Mouse (Mus musculus) heart, embryonic 16.5 days (tissue): ENCODE results near the gene Ppp1r1c. TPM values are rescaled to one million over a fixed set of nuclear protein-coding genes. Genes with fewer than 3 reads are reported as not detected.

Source experiments
- ATAC-seq: fragments of 200-750 bp; cut with Nextera tagmentation; replicated peaks from 2 replicates; pipeline ENCODE4 v1.8.0; 2017; ENCODE audit warnings: moderate number of reproducible peaks; ENCODE audit not compliant: insufficient read depth, low FRiP score; ENCODE audit errors: extremely low read depth
- H3K27ac ChIP-seq: fragments of 300-500 bp; sonication (generic); 2 replicates; pipeline ENCODE4 v1.5.1; 2014; ENCODE audit warnings: mild to moderate bottlenecking, low read length, control low read depth, moderate library complexity
- H3K27me3 ChIP-seq: fragments of 300-500 bp; sonication (generic); 2 replicates; pipeline ENCODE4 v1.6.1; 2014; ENCODE audit warnings: low read length, mixed read lengths; ENCODE audit not compliant: control insufficient read depth, insufficient read depth
- H3K36me3 ChIP-seq: fragments of 300-500 bp; sonication (generic); 2 replicates; pipeline ENCODE4 v1.6.1; 2014; ENCODE audit not compliant: control insufficient read depth, insufficient read depth
- H3K4me1 ChIP-seq: fragments of 300-500 bp; sonication (generic); 2 replicates; pipeline ENCODE4 v1.6.1; 2014; ENCODE audit warnings: low read length, mixed read lengths; ENCODE audit not compliant: control insufficient read depth, insufficient read depth
- H3K4me2 ChIP-seq: fragments of 300-500 bp; sonication (generic); 2 replicates; pipeline ENCODE4 v1.6.1; 2014; ENCODE audit warnings: low read depth, mild to moderate bottlenecking, control low read depth, low read length
- H3K4me3 ChIP-seq: fragments of 300-500 bp; sonication (generic); 2 replicates; pipeline ENCODE4 v1.5.1; 2014; ENCODE audit warnings: mild to moderate bottlenecking, control low read depth, low read length
- H3K9ac ChIP-seq: fragments of 300-500 bp; sonication (generic); 2 replicates; pipeline ENCODE4 v1.6.1; 2014; ENCODE audit warnings: low read length, control low read depth
- H3K9me3 ChIP-seq: fragments of 300-500 bp; sonication (generic); replicated peaks from 2 replicates; pipeline ENCODE4 v1.6.1; 2016; ENCODE audit warnings: low read length; ENCODE audit not compliant: control insufficient read depth
- WGBS: fragments of 180-500 bp; shearing (Covaris S2); extraction: QIAGEN DNeasy Blood & Tissue Kit; methylation state at CpG from one replicate; pipeline ENCODE4 v1.1.7; 2014; 5-methylcytosine and 5-hydroxymethylcytosine counted together
- polyA plus RNA-seq: library from polyadenylated mRNA; unstranded; fragments of >200 nt; fragmentation: Nextera tagmentation; extraction: Ambion mirVana; gene quantifications from 2 replicates; pipeline ENCODE4 v1.2.1, GENCODE M21; 2015

The Ppp1r1c gene
- polyA plus RNA-seq, 1 experiment from 2014 or later = not detected

DNA sequence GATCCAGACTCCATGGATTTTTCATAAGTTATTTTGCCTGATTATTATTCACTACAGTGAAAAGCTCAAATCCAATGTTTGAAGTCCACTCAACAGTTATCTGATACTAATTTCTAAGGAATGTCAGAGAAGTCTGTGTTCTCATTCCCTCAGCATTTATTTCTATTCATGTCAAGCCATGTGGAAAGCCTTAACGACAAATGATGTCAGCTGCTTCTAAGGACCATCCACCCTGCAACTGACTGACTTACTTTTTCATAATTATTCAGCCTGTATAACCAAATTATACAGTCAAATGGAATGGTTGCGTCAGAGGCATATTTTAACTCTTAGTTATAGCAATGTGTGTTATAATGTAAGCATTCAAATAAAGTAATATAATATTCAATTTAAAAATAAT lies 8.3 kb downstream of the Ppp1r1c start:
- Histone ChIP-seq H3K4me1 (peaks cover 13% of the 10 kb centered on the region), H3K4me2 (no peak overlapping the region), H3K27ac (no peak overlapping the region), H3K27me3 (no peaks in the 10 kb centered on the region), H3K9ac (no peak overlapping the region), H3K9me3 (no peaks in the 10 kb centered on the region), H3K36me3 (no peaks in the 10 kb centered on the region), H3K4me3 (no peak overlapping the region)
- WGBS = 67% methylated on average over 2 of the region's 2 CpGs
- ATAC-seq = no peak

DNA sequence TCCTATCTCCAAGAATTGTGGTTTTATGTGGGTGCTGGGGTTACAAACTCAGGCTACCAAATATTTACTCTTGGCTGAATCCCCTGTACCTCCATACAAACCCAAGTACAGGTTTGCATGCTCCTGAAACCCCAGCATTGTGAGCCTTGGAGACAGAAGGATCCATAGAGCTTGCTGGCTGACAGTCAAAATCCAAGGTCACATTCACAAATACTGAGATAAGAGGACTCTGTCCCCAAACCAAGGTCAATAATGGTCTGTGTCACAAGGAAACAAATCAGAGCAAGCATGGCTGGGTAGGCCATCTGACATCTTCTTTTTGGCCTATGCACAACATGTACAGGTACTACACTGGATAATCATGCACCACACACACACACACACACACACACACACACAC lies 10.3 kb downstream of the Ppp1r1c start:
- Histone ChIP-seq H3K27me3 (no peaks in the 10 kb centered on the region), H3K9ac (no peak overlapping the region), H3K4me1 (peaks cover 10% of the 10 kb centered on the region), H3K27ac (no peak overlapping the region), H3K4me2 (no peak overlapping the region), H3K36me3 (no peaks in the 10 kb centered on the region), H3K4me3 (no peak overlapping the region), H3K9me3 (no peaks in the 10 kb centered on the region)
- ATAC-seq = no peak

DNA sequence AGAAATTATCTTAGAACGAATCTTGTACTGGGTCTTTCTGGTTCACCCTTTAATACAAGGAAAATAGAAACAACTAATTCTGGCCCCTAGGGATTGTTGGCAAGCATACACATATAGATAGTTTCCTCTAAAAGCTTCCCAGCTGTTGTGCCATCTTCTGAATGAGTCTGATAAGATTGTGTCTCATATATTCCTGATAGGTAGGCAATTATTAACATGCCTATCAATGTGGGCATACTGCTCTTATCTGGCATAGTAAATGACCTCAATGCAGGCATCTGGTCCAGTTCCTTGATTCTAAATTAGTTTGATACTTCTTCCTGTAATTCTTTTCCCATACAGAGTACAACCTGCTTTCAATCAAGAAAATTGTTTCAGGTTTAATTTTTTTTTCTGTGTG lies 14.8 kb downstream of the Ppp1r1c start:
- no peaks in the 10 kb centered on the region for H3K4me1 ChIP-seq

DNA sequence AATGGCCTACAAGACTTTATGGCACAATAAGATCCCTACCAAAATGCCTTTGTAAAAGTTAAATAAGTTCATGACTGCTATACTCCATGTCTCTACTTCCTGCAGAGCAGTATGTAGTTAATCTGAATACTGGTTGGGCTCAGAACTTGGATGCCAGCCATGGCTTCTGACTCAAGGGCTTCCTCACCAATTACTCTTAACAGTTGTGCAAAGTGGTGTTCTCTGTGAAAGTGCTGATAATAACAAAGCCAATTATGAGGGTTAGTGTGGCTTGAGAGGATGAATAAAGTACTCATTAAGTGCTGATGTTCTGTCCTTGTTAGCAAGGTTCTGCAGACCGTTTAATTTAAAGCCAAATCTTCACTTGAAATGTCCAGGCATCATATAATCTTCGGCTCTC lies 31.4 kb downstream of the Ppp1r1c start:
- no peaks in the 10 kb centered on the region for H3K4me1 ChIP-seq
- peaks cover 47% of the 10 kb centered on the region for H3K27me3 ChIP-seq
- H3K4me2 ChIP-seq = no peak overlapping the region
- no peak overlapping the region for H3K9ac ChIP-seq
- peaks cover 25% of the 10 kb centered on the region for H3K9me3 ChIP-seq
- peak; percentile 49; the same call in 1 of the 2 replicates for ATAC-seq
- no peak overlapping the region for H3K4me3 ChIP-seq
- H3K36me3 ChIP-seq = no peaks in the 10 kb centered on the region
- no peak overlapping the region for H3K27ac ChIP-seq
- WGBS = 36% methylated on average over 2 of the region's 2 CpGs

More for the DNA sequence above, 14.8 kb downstream of the Ppp1r1c start:
- H3K9me3 ChIP-seq = no peaks in the 10 kb centered on the region
- no peak for ATAC-seq
- no peak overlapping the region for H3K4me3 ChIP-seq
- 0 out of 2 replicates have a peak, but pooled peaks cover 2% of the 10 kb centered on the region for H3K27me3 ChIP-seq
- 72% methylated on average over 1 of the region's 1 CpGs for WGBS
- no peaks in the 10 kb centered on the region for H3K36me3 ChIP-seq
- no peak overlapping the region for H3K27ac ChIP-seq
- H3K9ac ChIP-seq = no peak overlapping the region
- H3K4me2 ChIP-seq = no peak overlapping the region

DNA sequence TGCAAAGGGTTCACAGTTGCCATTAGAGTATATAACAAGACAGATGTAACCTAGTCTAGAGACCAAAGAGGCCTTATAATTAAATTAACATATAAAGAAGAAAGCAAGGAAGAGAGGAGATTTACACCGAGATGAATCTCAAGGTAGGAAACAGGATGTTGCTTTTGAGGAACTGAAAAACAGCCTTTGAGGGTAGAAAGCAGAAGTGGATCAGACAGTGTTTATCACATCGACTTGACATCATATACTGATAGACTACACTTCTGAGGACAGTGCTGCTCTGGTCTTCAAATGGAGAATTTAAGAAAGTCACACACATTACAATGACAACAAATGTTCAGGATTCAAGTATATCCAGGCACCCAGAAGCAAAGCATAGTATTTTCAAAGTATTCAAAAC lies 34.4 kb downstream of the Ppp1r1c start:
- Histone ChIP-seq H3K4me3 (no peak overlapping the region), H3K4me2 (no peak overlapping the region), H3K27ac (no peak overlapping the region), H3K4me1 (no peaks in the 10 kb centered on the region), H3K9me3 (peaks cover 20% of the 10 kb centered on the region), H3K27me3 (peaks cover 59% of the 10 kb centered on the region), H3K9ac (no peak overlapping the region), H3K36me3 (no peaks in the 10 kb centered on the region)
- WGBS = 57% methylated on average over 2 of the region's 2 CpGs
- no peak for ATAC-seq

DNA sequence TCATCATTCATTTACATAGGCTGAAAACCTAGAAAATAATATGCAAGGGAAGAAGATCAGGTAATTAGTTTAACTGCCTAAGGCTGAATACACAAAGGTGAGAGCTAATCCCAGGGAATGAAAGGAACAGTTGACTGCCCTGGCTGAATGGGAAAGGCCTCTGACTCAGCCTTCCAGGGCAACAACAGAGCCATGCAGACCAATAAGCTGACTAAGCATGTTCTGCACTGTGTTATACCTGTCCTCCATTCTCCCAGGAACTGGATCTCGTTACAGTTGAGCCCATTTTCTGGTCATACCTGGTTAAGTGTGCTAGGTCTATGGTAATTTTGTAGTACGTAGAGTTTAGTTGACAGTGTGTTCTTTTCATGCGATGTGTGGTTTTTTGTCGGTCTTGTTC lies 36.6 kb downstream of the Ppp1r1c start:
- 80% methylated on average over 4 of the region's 4 CpGs for WGBS
- H3K27ac ChIP-seq = no peak overlapping the region
- H3K4me3 ChIP-seq = no peak overlapping the region
- H3K9ac ChIP-seq = no peak overlapping the region
- no peak overlapping the region for H3K4me2 ChIP-seq
- H3K36me3 ChIP-seq = no peaks in the 10 kb centered on the region
- no peak for ATAC-seq
- peaks cover 8% of the 10 kb centered on the region for H3K9me3 ChIP-seq
- no peaks in the 10 kb centered on the region for H3K4me1 ChIP-seq
- H3K27me3 ChIP-seq = peaks cover 65% of the 10 kb centered on the region

DNA sequence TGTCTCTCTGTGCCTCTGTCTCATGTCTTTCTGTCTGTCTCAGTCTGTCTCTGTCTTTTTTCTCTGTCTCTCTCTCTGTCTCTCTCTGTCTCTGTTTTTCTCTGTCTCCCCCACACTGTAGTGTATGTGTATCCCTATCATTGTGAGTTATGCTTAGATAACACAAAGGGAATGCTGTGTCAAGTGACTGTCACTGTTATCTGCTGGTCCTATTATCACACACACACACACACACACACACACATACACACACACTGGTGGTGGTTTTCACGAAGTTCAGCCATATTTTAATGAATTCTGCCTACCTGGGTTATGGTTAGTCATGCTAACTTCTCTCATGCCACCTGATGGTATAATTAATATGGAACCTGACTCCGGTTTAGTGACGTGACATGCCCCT lies 44.1 kb downstream of the Ppp1r1c start:
- Histone ChIP-seq H3K4me1 (no peaks in the 10 kb centered on the region), H3K27me3 (peaks cover 31% of the 10 kb centered on the region), H3K4me3 (no peak overlapping the region), H3K4me2 (no peak overlapping the region), H3K9ac (no peak overlapping the region), H3K27ac (no peak overlapping the region), H3K36me3 (no peaks in the 10 kb centered on the region), H3K9me3 (no peaks in the 10 kb centered on the region)
- 72% methylated on average over 3 of the region's 3 CpGs for WGBS
- no peak for ATAC-seq

DNA sequence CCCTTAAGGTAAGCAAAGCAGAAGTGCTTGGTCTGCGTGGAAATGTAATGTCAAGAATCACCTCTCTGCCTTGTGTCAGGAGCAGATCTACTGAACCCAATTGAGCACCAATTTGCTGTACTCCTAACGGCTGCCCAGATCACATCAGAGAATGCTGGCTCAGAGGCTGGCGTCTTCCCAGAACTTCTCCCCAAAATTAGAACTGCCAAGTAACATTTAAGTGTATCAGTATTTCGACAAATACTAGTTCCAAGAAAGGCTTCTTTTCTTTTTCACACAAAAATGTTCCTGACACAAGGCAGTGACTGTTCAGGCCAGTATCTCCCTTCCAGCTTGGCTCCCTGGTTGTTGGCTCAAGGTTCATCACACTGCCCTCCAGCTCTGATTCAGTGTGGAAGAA lies 52.4 kb downstream of the Ppp1r1c start:
- ATAC-seq = no peak
- 61% methylated on average over 4 of the region's 4 CpGs for WGBS
- H3K36me3 ChIP-seq = no peaks in the 10 kb centered on the region

DNA sequence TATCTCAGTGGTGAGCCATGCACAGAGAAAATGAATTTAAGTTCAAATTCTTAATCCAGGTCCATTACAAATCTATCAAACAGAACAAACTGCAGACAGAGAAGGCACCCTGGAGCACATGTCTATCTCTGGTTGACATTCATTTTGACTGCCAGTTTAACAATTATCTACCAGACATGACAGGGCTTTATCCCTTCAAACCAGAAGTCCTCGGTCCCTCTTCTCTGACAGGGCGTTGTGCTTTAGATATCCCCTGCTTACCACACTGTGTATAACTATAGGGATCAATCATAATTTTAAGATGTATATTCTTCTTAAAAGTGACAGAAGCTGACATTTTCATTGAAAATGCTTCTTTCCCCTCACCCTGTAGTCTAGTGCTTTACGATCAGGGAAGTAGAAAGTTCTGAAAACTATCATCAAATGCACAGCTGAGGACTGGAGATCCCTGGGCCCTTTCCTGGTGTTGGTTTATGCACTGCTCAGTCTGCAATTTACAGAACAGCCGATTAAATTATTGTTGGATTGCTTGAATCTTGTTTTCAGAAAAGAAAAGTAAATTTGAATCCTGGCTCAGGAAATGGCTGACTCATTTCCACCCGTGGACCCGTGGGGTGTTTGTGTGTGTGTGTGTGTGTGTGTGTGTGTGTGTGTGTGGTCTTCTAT lies 55.3 kb downstream of the Ppp1r1c start:
- 69% methylated on average over 6 of the region's 6 CpGs for WGBS
- H3K9ac ChIP-seq = no peak overlapping the region
- ATAC-seq = no peak

More for the DNA sequence above, 52.4 kb downstream of the Ppp1r1c start:
- Histone ChIP-seq H3K27ac (no peak overlapping the region), H3K9me3 (no peaks in the 10 kb centered on the region), H3K4me3 (no peak overlapping the region), H3K4me2 (no peak overlapping the region), H3K4me1 (no peaks in the 10 kb centered on the region), H3K9ac (no peak overlapping the region), H3K27me3 (0 out of 2 replicates have a peak, but pooled peaks cover 4% of the 10 kb centered on the region)

More for the DNA sequence above, 55.3 kb downstream of the Ppp1r1c start:
- H3K27me3 ChIP-seq = peaks cover 5% of the 10 kb centered on the region; the same call in 1 of the 2 replicates
- H3K4me2 ChIP-seq = no peak overlapping the region
- H3K9me3 ChIP-seq = no peaks in the 10 kb centered on the region
- H3K4me3 ChIP-seq = no peak overlapping the region
- H3K4me1 ChIP-seq = no peaks in the 10 kb centered on the region
- H3K36me3 ChIP-seq = no peaks in the 10 kb centered on the region
- no peak overlapping the region for H3K27ac ChIP-seq
